Mouse (Mus musculus): ENCODE measurements around the gene Zfp385b.

DNA sequence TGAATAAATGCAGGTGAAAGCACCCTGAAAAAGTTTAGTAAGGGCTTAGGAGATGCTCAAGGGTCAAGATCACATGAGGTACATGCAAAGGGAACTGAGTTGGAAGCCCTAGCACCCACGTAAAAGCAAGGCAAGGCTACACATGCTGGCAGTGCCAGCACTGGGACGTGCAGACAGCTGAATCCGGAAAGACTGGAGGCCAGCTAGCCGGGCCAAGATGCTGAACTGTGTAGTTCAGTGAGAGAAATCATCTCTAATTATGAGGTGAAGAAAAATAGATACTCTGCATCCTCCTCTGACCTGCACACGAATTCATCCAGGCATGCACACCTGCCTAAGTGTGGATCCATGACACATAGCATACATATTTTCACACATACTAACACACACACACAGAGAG, 18.4 kb downstream of the Zfp385b start:
- TF ChIP-seq CTCF (IDR thresholded peaks at IDR 0.05) (no peak), POLR2A (IDR thresholded peaks at IDR 0.05; ENCODE audit: insufficient read depth, low read depth, low read length) (no peak)
